Mouse (Mus musculus) left cerebral cortex, adult 9 months (tissue): ENCODE results near the gene Mmp19.

Experiments used
- DNase-seq, 2 experiments: peaks; one replicate each; pipeline ENCODE4 v3.0.0; 2022; ENCODE audit warnings: low spot score in 2 of 2

The Mmp19 gene

DNA sequence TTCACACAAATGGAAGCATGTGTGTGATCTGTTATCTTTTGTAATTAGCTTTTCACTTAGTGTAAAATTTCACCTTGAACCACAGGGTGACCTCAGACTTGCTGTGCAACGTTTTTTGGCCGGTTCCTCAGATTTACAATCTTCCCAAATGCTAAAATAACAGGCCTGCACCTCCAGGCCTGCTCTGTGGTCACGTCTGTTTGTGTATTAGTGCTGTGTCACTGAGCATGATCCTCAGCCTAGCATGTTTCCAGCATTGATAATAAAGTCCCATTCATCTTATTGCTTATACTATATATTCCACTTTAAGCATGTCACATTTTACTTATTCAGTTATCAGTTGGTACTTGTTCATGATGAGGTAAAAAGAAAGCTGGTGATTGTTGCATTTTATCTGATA, 59.6 kb downstream of the Mmp19 start:
- no peak for DNase-seq
